Mouse (Mus musculus): Measurements from ENCODE around the gene Slc39a10.
"Not testable (repeated sequence)": the region's sequence is repeated elsewhere in the genome, so short reads cannot be mapped to it uniquely, and the experiment has no call there.

Slc39a10 gene

GRCm38 (mm10) chr1:46863434-46863833, 29.2 kb downstream of the Slc39a10 start:
- peak; percentile 22 to 33 for DNase-seq

GRCm38 (mm10) chr1:46860082-46860481, 32.6 kb downstream of the Slc39a10 start:
- peak in 1 of 2 experiments; percentile 17 for DNase-seq

GRCm38 (mm10) chr1:46858579-46858978, 34.1 kb downstream of the Slc39a10 start:
- no peak for DNase-seq

- peak in 1 of 2 experiments; percentile 32 for DNase-seq
Measured at GRCm38 (mm10) chr1:46856498-46856897, 36.2 kb downstream of the Slc39a10 start.

- DNase-seq: peak in 1 of 2 experiments; percentile 90
Measured at GRCm38 (mm10) chr1:46854036-46854900, 38.4 kb downstream of the Slc39a10 start.

GRCm38 (mm10) chr1:46853317-46854035, 39.2 kb downstream of the Slc39a10 start:
- peak; percentile 95 to 96 for DNase-seq

- DNase-seq: peak; percentile 67 to 73
Measured at GRCm38 (mm10) chr1:46852600-46853272, 39.9 kb downstream of the Slc39a10 start.

- DNase-seq: no peak
Measured at GRCm38 (mm10) chr1:46852216-46852599, 40.4 kb downstream of the Slc39a10 start.

GRCm38 (mm10) chr1:46851586-46851985, 41.1 kb downstream of the Slc39a10 start:
- no peak for DNase-seq

- peak; percentile 56 to 76 for DNase-seq
Measured at GRCm38 (mm10) chr1:46849758-46850157, 42.9 kb downstream of the Slc39a10 start.

GRCm38 (mm10) chr1:46845221-46845620, 47.4 kb downstream of the Slc39a10 start:
- DNase-seq: no peak

- DNase-seq: no peak
Measured at GRCm38 (mm10) chr1:46844281-46844680, 48.4 kb downstream of the Slc39a10 start.

- DNase-seq: no peak
Measured at GRCm38 (mm10) chr1:46843406-46843805, 49.2 kb downstream of the Slc39a10 start.

GRCm38 (mm10) chr1:46831927-46832326, 60.7 kb downstream of the Slc39a10 start:
- DNase-seq: peak; percentile 11 to 32

- DNase-seq: no peak
Measured at GRCm38 (mm10) chr1:46830066-46830843, 62.4 kb downstream of the Slc39a10 start.

GRCm38 (mm10) chr1:46822256-46822972, 70.2 kb downstream of the Slc39a10 start:
- DNase-seq: no peak

GRCm38 (mm10) chr1:46817934-46818333, 74.7 kb downstream of the Slc39a10 start:
- DNase-seq: no peak

GRCm38 (mm10) chr1:46808630-46809029, 84.0 kb downstream of the Slc39a10 start:
- DNase-seq: not testable (repeated sequence)

GRCm38 (mm10) chr1:46805074-46805473, 87.6 kb downstream of the Slc39a10 start:
- no peak for DNase-seq

GRCm38 (mm10) chr1:46782227-46782626, 110.4 kb downstream of the Slc39a10 start:
- DNase-seq: peak in 1 of 2 experiments; percentile 2

- not testable (repeated sequence) for DNase-seq
Measured at GRCm38 (mm10) chr1:46770077-46770695, 122.5 kb downstream of the Slc39a10 start.
